Mouse (Mus musculus) cerebellum, adult 2 months (tissue): ENCODE measurements around the gene Umps. TPM values are rescaled to one million over a fixed set of nuclear protein-coding genes. Genes with fewer than 3 reads are reported as not detected.

ENCODE experiments used
- DNase-seq, 2 experiments: peaks; one replicate each; pipeline ENCODE4 v3.0.0; 2021
- H3K27ac ChIP-seq: fragments of 200-500 bp; 2 replicates; pipeline ENCODE4 v1.5.1; 2012; ENCODE audit warnings: low read length, control low read depth, inconsistent platforms; ENCODE audit not compliant: insufficient read depth
- H3K27me3 ChIP-seq: fragments of 200-500 bp; 2 replicates; pipeline ENCODE4 v1.6.1; 2012; ENCODE audit warnings: inconsistent platforms, mild to moderate bottlenecking, low read length, moderate library complexity; ENCODE audit not compliant: control insufficient read depth, insufficient read depth
- H3K4me1 ChIP-seq: fragments of 200-500 bp; 2 replicates; pipeline ENCODE4 v1.6.1; 2011; ENCODE audit warnings: low read length; ENCODE audit not compliant: control insufficient read depth, insufficient read depth
- H3K4me3 ChIP-seq: fragments of 200-500 bp; replicated peaks from 2 replicates; pipeline ENCODE3; 2011; ENCODE audit warnings: mild to moderate bottlenecking, low read depth, low read length, control low read depth; ENCODE audit not compliant: insufficient read depth
- CTCF ChIP-seq: fragments of 200-500 bp; IDR thresholded peaks from 2 replicates; pipeline ENCODE4 v1.5.1; 2011; ENCODE audit warnings: low read depth, mild to moderate bottlenecking, control low read depth, low read length, moderate library complexity, borderline replicate concordance; ENCODE audit not compliant: insufficient read depth
- POLR2A ChIP-seq: fragments of 200-500 bp; IDR thresholded peaks from 2 replicates; pipeline ENCODE4 v1.6.1; 2011; ENCODE audit warnings: low read length, control low read depth, borderline replicate concordance; ENCODE audit not compliant: insufficient read depth
- WGBS: fragments of 180-500 bp; shearing (Covaris S2); methylation state at CpG from one replicate; pipeline ENCODE4 v1.1.7; 2018; 5-methylcytosine and 5-hydroxymethylcytosine counted together
- polyA plus RNA-seq: library from polyadenylated mRNA; depleted of rRNA; stranded (reverse); fragments of >200 nt; gene quantifications from 2 replicates; pipeline ENCODE4 v1.2.3, GENCODE M21; 2012

Gene Umps
- polyA plus RNA-seq, 1 experiment, result 12.5 TPM

DNA sequence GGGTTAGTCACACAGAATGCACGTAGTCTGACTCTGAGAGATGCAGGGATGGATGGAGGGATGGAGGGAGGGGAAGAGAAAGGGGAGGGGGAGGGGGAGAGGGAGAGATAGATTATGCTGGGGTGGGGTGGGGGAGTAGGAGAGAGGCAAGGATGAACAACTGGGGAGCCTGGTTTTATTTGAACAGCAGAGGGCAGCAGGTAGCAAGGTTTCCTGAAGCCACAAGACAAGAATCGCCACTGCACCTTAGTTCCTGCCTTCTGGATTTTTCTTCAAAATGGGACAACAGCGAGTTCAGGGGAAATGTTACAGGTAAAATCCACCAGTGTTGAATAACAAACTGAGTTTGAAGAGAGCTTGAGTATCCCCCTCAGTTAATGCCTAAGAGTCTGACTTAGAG lies 32.5 kb upstream of the Umps start:
- Histone ChIP-seq H3K27me3 (no peaks in the 10 kb centered on the region), H3K27ac (no peak overlapping the region), H3K4me3 (no peak overlapping the region), H3K4me1 (peaks cover 9% of the 10 kb centered on the region)
- TF ChIP-seq POLR2A, result no peak
- TF ChIP-seq CTCF, result peak; percentile 51
- WGBS, result 59% methylated on average over 3 of the region's 3 CpGs
- DNase-seq, result peak; percentile 30 to 42

GRCm38 (mm10) chr16:33998011-33998410 lies 31.2 kb upstream of the Umps start:
- TF ChIP-seq POLR2A, result no peak
- no peak for TF ChIP-seq CTCF
- peak; percentile 39 to 49 for DNase-seq
- peaks cover 13% of the 10 kb centered on the region for H3K4me1 ChIP-seq
- H3K27ac ChIP-seq, result no peak overlapping the region
- H3K4me3 ChIP-seq, result no peak overlapping the region
- 25% methylated on average over 6 of the region's 6 CpGs for WGBS
- H3K27me3 ChIP-seq, result no peaks in the 10 kb centered on the region

DNA sequence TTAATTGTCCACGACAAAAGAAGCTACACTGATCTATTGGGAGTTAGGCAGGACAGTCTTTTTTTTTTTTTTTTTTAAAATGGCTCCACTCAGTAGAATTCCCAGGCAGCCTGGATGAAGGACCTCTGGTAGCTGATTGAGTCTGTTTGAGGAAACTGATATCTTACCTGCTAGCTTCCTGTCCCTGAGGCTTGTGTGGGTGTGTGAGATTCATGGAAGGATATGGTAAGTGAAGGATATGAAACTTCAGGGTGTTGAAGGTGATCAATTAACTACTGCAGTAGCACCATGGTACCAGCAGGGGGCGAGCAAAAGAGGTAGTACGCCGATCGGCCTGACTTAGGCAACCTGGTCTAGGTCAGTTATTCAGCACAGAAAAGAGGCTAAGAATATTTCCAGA lies 29.2 kb upstream of the Umps start:
- H3K27ac ChIP-seq, result no peak overlapping the region
- no peak overlapping the region for H3K4me3 ChIP-seq
- TF ChIP-seq POLR2A (no peak), CTCF (peak; percentile 82)
- peaks cover 13% of the 10 kb centered on the region for H3K4me1 ChIP-seq
- peak; percentile 35 to 49 for DNase-seq
- no peaks in the 10 kb centered on the region for H3K27me3 ChIP-seq
- WGBS, result 14% methylated on average over 5 of the region's 5 CpGs

DNA sequence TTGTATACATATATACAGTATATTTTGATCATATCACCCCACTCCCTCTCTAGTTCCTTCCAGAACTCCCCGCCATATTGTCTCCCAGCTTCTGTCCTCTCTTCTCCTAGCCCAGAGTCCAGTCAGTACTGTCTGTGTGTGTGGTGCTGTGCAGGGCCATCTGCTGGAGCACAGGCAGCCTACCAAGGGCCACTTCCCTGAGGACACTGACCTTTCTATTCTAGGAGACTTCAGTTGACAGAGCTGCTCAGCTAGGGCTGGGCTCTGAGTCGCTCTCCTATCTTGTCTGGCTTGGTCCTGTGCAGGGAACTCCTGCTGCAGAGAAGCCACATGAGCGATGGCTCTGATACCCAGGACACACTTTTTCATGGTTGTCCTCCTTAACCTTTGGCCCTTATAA lies 28.7 kb upstream of the Umps start:
- Histone ChIP-seq H3K27me3 (no peaks in the 10 kb centered on the region), H3K4me1 (peaks cover 13% of the 10 kb centered on the region), H3K27ac (no peak overlapping the region), H3K4me3 (no peak overlapping the region)
- peak in 1 of 2 experiments; percentile 22 for DNase-seq
- WGBS, result 78% methylated on average over 3 of the region's 3 CpGs
- TF ChIP-seq CTCF, result no peak
- no peak for TF ChIP-seq POLR2A

DNA sequence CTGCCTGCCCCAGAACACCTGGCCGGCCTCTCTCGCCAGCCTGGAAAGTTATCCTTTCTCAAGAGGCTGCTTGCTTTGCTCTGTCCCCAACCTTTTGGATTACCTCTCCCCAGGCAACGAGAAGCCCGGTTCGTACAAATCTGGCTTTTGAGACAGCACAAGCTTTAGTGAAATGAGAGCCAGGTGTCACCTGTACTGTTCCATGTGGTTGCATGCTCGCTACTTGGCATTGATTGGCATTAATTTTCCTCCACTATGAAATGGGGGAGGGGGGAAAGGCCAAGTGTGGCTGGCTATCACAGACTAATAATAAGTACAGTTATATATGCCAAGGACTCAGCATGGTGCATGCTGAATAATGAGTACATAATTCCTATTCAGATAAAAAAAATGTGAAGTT lies 27.5 kb upstream of the Umps start:
- 40% methylated on average over 6 of the region's 6 CpGs for WGBS
- DNase-seq, result peak in 1 of 2 experiments; percentile 32
- Histone ChIP-seq H3K27ac (no peak overlapping the region), H3K4me1 (peaks cover 13% of the 10 kb centered on the region), H3K27me3 (no peaks in the 10 kb centered on the region), H3K4me3 (no peak overlapping the region)
- TF ChIP-seq CTCF, result no peak
- TF ChIP-seq POLR2A, result no peak

DNA sequence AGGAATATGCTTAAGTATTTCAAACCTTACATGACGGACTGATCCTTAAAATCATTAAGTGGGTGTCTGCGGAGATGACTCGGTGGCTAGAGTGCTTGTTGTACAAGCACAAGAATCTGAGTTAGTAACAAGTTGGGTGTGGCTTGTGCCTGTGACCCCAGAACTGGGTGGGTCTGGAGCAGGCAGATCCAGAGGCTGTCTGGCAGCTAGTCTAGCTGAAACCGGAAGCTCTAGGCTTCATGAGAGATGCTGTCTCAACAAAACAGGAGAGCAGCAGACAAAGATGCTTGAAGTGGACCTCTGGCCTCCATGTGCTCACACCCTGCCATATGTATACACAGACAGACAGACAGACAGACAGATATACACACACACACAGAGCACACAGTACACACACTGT lies 23.9 kb upstream of the Umps start:
- Histone ChIP-seq H3K27me3 (no peaks in the 10 kb centered on the region), H3K4me3 (no peak overlapping the region), H3K4me1 (peaks cover 5% of the 10 kb centered on the region), H3K27ac (no peak overlapping the region)
- DNase-seq, result no peak
- TF ChIP-seq CTCF, result no peak
- no peak for TF ChIP-seq POLR2A
- WGBS, result 87% methylated on average over 4 of the region's 4 CpGs

DNA sequence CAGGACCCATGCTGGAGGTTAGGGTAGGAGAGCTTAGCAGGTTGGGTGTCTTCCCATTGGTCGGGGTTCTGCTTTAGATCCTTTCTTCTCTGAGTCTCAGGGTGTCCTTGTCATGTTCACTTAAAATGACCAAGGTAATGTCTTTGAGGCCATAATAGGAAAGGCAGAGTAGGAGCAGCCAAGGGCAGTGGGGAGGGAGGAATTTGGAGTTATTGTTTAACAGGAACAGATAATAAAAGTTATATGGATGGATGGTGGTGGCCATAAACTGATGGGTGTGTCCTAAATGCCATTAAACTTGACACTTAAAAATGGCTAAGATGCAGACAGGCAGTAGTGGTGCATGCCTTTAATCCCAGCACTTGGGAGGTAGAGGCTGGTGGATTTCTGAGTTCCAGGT lies 22.3 kb upstream of the Umps start:
- Histone ChIP-seq H3K4me3 (no peak overlapping the region), H3K27me3 (no peaks in the 10 kb centered on the region), H3K27ac (no peak overlapping the region), H3K4me1 (peaks cover 2% of the 10 kb centered on the region)
- TF ChIP-seq POLR2A, result no peak
- TF ChIP-seq CTCF, result no peak
- DNase-seq, result no peak
- 79% methylated on average over 1 of the region's 1 CpGs for WGBS

- WGBS, result 59% methylated on average over 17 of the region's 17 CpGs
- Histone ChIP-seq H3K27ac (no peak overlapping the region), H3K4me1 (no peaks in the 10 kb centered on the region), H3K27me3 (no peaks in the 10 kb centered on the region), H3K4me3 (no peak overlapping the region)
- DNase-seq, result peak; percentile 35 to 49
- TF ChIP-seq CTCF, result peak; percentile 77
- TF ChIP-seq POLR2A, result no peak
Observed at GRCm38 (mm10) chr16:33988358-33989012, 21.6 kb upstream of the Umps start.

GRCm38 (mm10) chr16:33986993-33987392 lies 20.2 kb upstream of the Umps start:
- WGBS, result 89% methylated on average over 7 of the region's 7 CpGs

More at GRCm38 (mm10) chr16:33986993-33987392, 20.2 kb upstream of the Umps start:
- DNase-seq, result no peak
- Histone ChIP-seq H3K27ac (no peak overlapping the region), H3K4me1 (no peaks in the 10 kb centered on the region), H3K27me3 (no peaks in the 10 kb centered on the region), H3K4me3 (no peak overlapping the region)
- TF ChIP-seq POLR2A (no peak), CTCF (no peak)
